Mouse (Mus musculus) kidney, embryonic 15.5 days (tissue): Measurements from ENCODE around the gene Trmt2a. TPM values are rescaled to one million over a fixed set of nuclear protein-coding genes. Genes with fewer than 3 reads are reported as not detected.
A peak's percentile ranks its signal among the peaks of the same experiment; 100 is the strongest.

Experiments used
- ATAC-seq: fragments of 200-750 bp; cut with Nextera tagmentation; replicated peaks from 2 replicates; pipeline ENCODE4 v1.8.0; 2017; ENCODE audit warnings: moderate TSS enrichment; ENCODE audit not compliant: low FRiP score
- H3K27ac ChIP-seq: fragments of 300-500 bp; sonication (generic); 2 replicates; pipeline ENCODE4 v1.5.1; 2015; ENCODE audit warnings: mild to moderate bottlenecking, inconsistent platforms
- H3K27me3 ChIP-seq: fragments of 300-500 bp; sonication (generic); 2 replicates; pipeline ENCODE4 v1.6.1; 2015; ENCODE audit warnings: inconsistent platforms
- H3K36me3 ChIP-seq: fragments of 300-500 bp; sonication (generic); 2 replicates; pipeline ENCODE4 v1.6.1; 2015; ENCODE audit warnings: inconsistent platforms
- H3K4me1 ChIP-seq: fragments of 300-500 bp; sonication (generic); 2 replicates; pipeline ENCODE4 v1.6.1; 2015; ENCODE audit warnings: inconsistent platforms
- H3K4me2 ChIP-seq: fragments of 300-500 bp; sonication (generic); 2 replicates; pipeline ENCODE4 v1.6.1; 2015; ENCODE audit warnings: moderate library complexity, mild to moderate bottlenecking, inconsistent platforms
- H3K4me3 ChIP-seq: fragments of 300-500 bp; sonication (generic); replicated peaks from 2 replicates; pipeline ENCODE4 v1.5.1; 2015; ENCODE audit warnings: mild to moderate bottlenecking, inconsistent platforms
- H3K9ac ChIP-seq: fragments of 300-500 bp; sonication (generic); 2 replicates; pipeline ENCODE4 v1.6.1; 2015; ENCODE audit warnings: mild to moderate bottlenecking, inconsistent platforms
- H3K9me3 ChIP-seq: fragments of 300-500 bp; sonication (generic); replicated peaks from 2 replicates; pipeline ENCODE4 v1.6.1; 2016; ENCODE audit warnings: inconsistent platforms
- WGBS: fragments of 180-500 bp; shearing (Covaris S2); methylation state at CpG from one replicate; pipeline ENCODE4 v1.1.7; 2015; ENCODE audit warnings: mixed read lengths; 5-methylcytosine and 5-hydroxymethylcytosine counted together
- polyA plus RNA-seq: library from polyadenylated mRNA; unstranded; fragments of >200 nt; fragmentation: Nextera tagmentation; extraction: Ambion mirVana; gene quantifications from 2 replicates; pipeline ENCODE4 v1.2.1, GENCODE M21; 2015

The Trmt2a gene
- polyA plus RNA-seq, 1 experiment from 2014 or later, result 99.2 TPM

GRCm38 (mm10) chr16:18220001-18220400, 28.5 kb upstream of the Trmt2a start:
- peaks cover 15% of the 10 kb centered on the region for H3K4me1 ChIP-seq
- no peaks in the 10 kb centered on the region for H3K9me3 ChIP-seq
- no peaks in the 10 kb centered on the region for H3K27me3 ChIP-seq
- no peak overlapping the region for H3K4me3 ChIP-seq
- H3K27ac ChIP-seq, result no peak overlapping the region
- ATAC-seq, result peak; percentile 76
- no peak overlapping the region for H3K4me2 ChIP-seq
- H3K9ac ChIP-seq, result no peak overlapping the region
- H3K36me3 ChIP-seq, result peaks cover 32% of the 10 kb centered on the region
- 53% methylated on average over 8 of the region's 8 CpGs for WGBS

DNA sequence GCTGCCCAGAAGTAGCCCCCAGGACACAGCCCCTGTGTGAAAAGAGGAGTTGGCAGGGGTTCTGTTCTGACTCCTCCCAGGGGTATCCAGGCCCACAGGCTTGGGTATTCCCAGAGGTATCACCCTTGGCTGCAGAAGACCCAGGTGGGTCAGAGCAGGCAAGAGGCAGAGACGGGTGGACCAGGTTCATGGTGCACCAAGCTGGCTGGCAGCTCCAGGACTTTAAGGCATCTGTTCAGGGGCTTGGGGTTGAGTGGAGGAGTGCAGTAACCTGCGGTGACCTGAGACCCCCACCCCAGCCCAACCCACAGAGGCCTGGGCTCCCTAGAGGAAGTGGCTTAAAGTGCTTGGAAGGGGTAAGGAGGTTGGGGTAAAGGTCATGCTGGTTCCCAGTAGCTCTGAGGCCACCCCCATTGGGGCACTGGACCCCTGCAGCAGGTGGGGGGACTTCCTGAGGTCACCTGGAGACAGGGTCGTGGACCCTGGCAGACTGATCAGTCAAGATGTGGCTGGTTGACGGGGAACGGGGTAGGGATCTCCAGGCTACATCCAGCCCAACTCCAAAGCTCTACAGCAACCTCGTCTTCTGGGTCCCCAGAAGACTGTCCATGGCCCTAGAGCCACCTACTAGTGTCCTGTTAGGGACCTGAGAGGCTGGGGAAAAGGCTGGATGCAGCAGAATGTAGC, 27.5 kb upstream of the Trmt2a start:
- H3K36me3 ChIP-seq, result peaks cover 42% of the 10 kb centered on the region
- 80% methylated on average over 6 of the region's 6 CpGs for WGBS
- H3K4me1 ChIP-seq, result peaks cover 15% of the 10 kb centered on the region
- no peaks in the 10 kb centered on the region for H3K27me3 ChIP-seq
- H3K4me2 ChIP-seq, result no peak overlapping the region
- H3K9ac ChIP-seq, result no peak overlapping the region
- H3K27ac ChIP-seq, result no peak overlapping the region
- ATAC-seq, result no peak
- no peak overlapping the region for H3K4me3 ChIP-seq
- no peaks in the 10 kb centered on the region for H3K9me3 ChIP-seq

DNA sequence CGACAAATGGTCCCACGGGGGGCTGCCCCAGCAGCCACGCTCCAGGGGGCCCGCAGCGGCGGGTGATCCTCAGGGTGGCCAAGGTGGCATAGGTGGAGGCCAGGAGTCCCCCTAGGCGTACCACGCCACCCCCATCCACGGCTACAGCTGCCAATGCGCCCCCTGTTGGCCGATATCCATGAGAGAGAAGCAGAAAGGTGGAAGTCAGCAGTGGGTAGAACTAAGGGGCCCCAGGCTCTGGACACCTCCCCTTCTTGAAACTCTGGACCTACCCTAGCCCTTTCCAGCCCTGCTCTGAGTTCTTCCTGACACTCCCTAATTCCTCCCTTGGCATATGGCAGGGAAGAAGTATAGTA, 27.0 kb upstream of the Trmt2a start:
- WGBS, result 75% methylated on average over 11 of the region's 11 CpGs
- Histone ChIP-seq H3K9ac (no peak overlapping the region), H3K4me1 (peaks cover 15% of the 10 kb centered on the region), H3K9me3 (no peaks in the 10 kb centered on the region), H3K4me2 (no peak overlapping the region), H3K36me3 (peaks cover 47% of the 10 kb centered on the region), H3K27ac (no peak overlapping the region), H3K4me3 (no peak overlapping the region), H3K27me3 (no peaks in the 10 kb centered on the region)
- ATAC-seq, result no peak

GRCm38 (mm10) chr16:18222188-18222587, 26.3 kb upstream of the Trmt2a start:
- Histone ChIP-seq H3K27me3 (no peaks in the 10 kb centered on the region), H3K27ac (no peak overlapping the region), H3K4me2 (no peak overlapping the region), H3K9ac (no peak overlapping the region), H3K36me3 (peaks cover 53% of the 10 kb centered on the region), H3K4me3 (no peak overlapping the region), H3K4me1 (peaks cover 15% of the 10 kb centered on the region), H3K9me3 (no peaks in the 10 kb centered on the region)
- no peak for ATAC-seq
- 83% methylated on average over 11 of the region's 11 CpGs for WGBS

DNA sequence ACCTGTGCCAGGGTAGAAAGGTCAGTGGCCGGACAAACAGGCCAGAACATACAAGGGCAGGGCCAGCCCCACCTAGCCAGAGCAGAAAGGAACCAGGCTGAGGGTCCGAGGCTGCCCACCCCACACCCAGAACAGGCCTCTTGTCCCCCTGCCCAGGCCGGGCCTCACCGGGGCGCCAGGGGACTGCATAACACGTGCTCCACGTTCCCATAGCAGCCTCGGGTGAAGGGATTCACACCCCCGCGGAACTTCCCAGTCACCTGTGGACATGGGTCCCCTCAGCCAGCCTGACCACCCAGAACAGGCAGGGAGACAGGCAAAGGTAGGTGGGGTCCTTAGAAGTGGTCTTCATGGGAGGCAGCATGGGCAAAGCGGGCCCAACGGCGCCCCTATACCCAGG, 21.3 kb upstream of the Trmt2a start:
- Histone ChIP-seq H3K27me3 (no peaks in the 10 kb centered on the region), H3K9ac (no peak overlapping the region), H3K4me3 (no peak overlapping the region), H3K4me2 (no peak overlapping the region), H3K27ac (no peak overlapping the region), H3K36me3 (peaks cover 60% of the 10 kb centered on the region), H3K4me1 (peaks cover 14% of the 10 kb centered on the region), H3K9me3 (no peaks in the 10 kb centered on the region)
- no peak for ATAC-seq
- 86% methylated on average over 13 of the region's 13 CpGs for WGBS

- Histone ChIP-seq H3K36me3 (peaks cover 53% of the 10 kb centered on the region), H3K4me3 (no peak overlapping the region), H3K27ac (no peak overlapping the region), H3K27me3 (no peaks in the 10 kb centered on the region), H3K9ac (no peak overlapping the region), H3K4me2 (no peak overlapping the region), H3K9me3 (no peaks in the 10 kb centered on the region), H3K4me1 (peaks cover 14% of the 10 kb centered on the region)
- 91% methylated on average over 20 of the region's 20 CpGs for whole genome bisulfite sequencing
- ATAC-seq, result no peak
These were observed 20.5 kb upstream of the Trmt2a start for GRCm38 (mm10) chr16:18227897-18228422.

DNA sequence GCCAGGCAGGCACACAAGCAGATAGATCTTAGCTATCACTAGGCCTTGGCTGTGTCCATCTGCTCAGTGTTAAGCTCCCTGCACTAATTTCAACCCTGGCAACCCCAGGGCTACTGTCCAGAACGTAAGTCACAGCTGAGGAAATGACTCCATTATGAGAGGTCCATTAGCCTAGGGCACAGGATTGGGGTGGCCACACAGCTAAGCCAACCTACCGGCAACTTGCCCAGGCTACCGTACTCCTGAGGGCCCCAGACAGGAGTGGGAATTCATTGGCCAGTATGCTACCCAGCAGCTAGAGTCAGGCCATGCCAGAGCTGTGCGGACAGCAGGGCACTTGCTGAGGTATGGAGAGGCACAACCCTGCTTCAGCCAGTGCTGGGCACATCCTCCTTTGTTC, 19.6 kb upstream of the Trmt2a start:
- no peak overlapping the region for H3K27ac ChIP-seq
- peaks cover 44% of the 10 kb centered on the region for H3K36me3 ChIP-seq
- no peak overlapping the region for H3K4me2 ChIP-seq
- no peak overlapping the region for H3K4me3 ChIP-seq
- no peaks in the 10 kb centered on the region for H3K27me3 ChIP-seq
- 87% methylated on average over 4 of the region's 4 CpGs for WGBS
- ATAC-seq, result no peak
- no peaks in the 10 kb centered on the region for H3K9me3 ChIP-seq
- H3K4me1 ChIP-seq, result peaks cover 21% of the 10 kb centered on the region
- no peak overlapping the region for H3K9ac ChIP-seq

- H3K9ac ChIP-seq, result no peak overlapping the region
- H3K27me3 ChIP-seq, result no peaks in the 10 kb centered on the region
- no peak overlapping the region for H3K4me3 ChIP-seq
- peaks cover 28% of the 10 kb centered on the region for H3K4me1 ChIP-seq
- H3K9me3 ChIP-seq, result no peaks in the 10 kb centered on the region
- ATAC-seq, result 0 out of 2 replicates have a peak, but pooled peaks have one; percentile 20
- H3K36me3 ChIP-seq, result peaks cover 37% of the 10 kb centered on the region
- H3K4me2 ChIP-seq, result no peak overlapping the region
- whole genome bisulfite sequencing, result 60% methylated on average over 11 of the region's 11 CpGs
- H3K27ac ChIP-seq, result no peak overlapping the region
These were observed 18.9 kb upstream of the Trmt2a start for GRCm38 (mm10) chr16:18229622-18230021.

DNA sequence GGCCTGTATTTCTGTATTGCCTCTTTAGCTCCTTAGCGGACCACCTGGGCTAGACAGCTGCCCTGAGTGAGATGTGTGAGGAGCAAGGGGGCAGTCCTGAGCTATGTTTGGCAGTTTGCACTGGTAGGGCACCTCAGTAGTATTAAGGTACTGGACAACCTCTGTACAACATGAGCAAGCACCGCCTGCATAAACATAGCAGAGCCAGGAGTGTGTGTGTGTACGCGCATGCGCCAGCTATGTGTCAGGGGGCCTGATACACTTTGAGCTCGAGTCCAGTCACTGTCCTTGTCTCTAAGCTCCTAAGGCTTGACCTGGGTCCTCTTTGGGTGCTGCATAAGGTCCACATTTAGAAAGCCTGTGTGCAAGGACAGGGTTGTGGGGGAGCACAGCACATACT, 17.9 kb upstream of the Trmt2a start:
- WGBS, result 90% methylated on average over 6 of the region's 6 CpGs
- Histone ChIP-seq H3K9ac (no peak overlapping the region), H3K27ac (no peak overlapping the region), H3K9me3 (no peaks in the 10 kb centered on the region), H3K4me1 (peaks cover 30% of the 10 kb centered on the region), H3K4me2 (no peak overlapping the region), H3K36me3 (peaks cover 27% of the 10 kb centered on the region), H3K4me3 (no peak overlapping the region), H3K27me3 (no peaks in the 10 kb centered on the region)
- ATAC-seq, result no peak

DNA sequence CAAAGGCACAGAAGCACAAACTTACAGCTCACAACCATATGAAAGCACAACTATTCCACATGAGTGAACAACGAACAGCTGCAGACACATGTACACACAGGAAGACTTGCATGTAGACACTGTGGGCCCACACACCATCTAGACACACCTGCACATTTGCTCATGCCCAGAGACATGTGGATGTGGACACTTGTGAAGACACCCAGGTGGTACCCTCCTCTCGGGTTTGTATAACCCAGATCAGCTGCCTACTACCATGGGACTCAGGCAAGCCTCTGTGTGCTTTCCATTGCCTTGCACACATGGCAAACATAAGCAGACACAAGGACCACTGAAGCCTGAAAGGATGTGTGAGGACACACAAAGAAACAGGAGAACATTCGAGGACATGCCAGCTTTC, 17.4 kb upstream of the Trmt2a start:
- no peak for ATAC-seq
- 83% methylated on average over 3 of the region's 3 CpGs for WGBS
- peaks cover 34% of the 10 kb centered on the region for H3K4me1 ChIP-seq
- no peaks in the 10 kb centered on the region for H3K9me3 ChIP-seq
- no peaks in the 10 kb centered on the region for H3K27me3 ChIP-seq
- no peak overlapping the region for H3K27ac ChIP-seq
- peaks cover 23% of the 10 kb centered on the region for H3K36me3 ChIP-seq
- H3K4me2 ChIP-seq, result no peak overlapping the region
- H3K9ac ChIP-seq, result no peak overlapping the region; the same call in 1 of the 2 replicates
- H3K4me3 ChIP-seq, result no peak overlapping the region

- no peak overlapping the region for H3K4me3 ChIP-seq
- H3K27ac ChIP-seq, result no peak overlapping the region
- no peak overlapping the region for H3K4me2 ChIP-seq
- H3K9ac ChIP-seq, result peak overlapping the region; percentile 4; the same call in 1 of the 2 replicates
- H3K4me1 ChIP-seq, result peaks cover 38% of the 10 kb centered on the region
- no peak for ATAC-seq
- no peaks in the 10 kb centered on the region for H3K27me3 ChIP-seq
- peaks cover 18% of the 10 kb centered on the region for H3K36me3 ChIP-seq
- no peaks in the 10 kb centered on the region for H3K9me3 ChIP-seq
- 88% methylated on average over 4 of the region's 4 CpGs for WGBS
These were observed 17.0 kb upstream of the Trmt2a start for GRCm38 (mm10) chr16:18231451-18231850.

- Histone ChIP-seq H3K4me3 (peak overlapping the region; percentile 79), H3K27ac (no peak overlapping the region), H3K9ac (peak overlapping the region; percentile 70; the same call in 1 of the 2 replicates), H3K4me2 (peak overlapping the region; percentile 81), H3K27me3 (no peaks in the 10 kb centered on the region), H3K9me3 (no peaks in the 10 kb centered on the region), H3K4me1 (peaks cover 40% of the 10 kb centered on the region), H3K36me3 (peaks cover 9% of the 10 kb centered on the region)
- 48% methylated on average over 1 of the region's 1 CpGs for WGBS
- ATAC-seq, result no peak
These were observed 15.0 kb upstream of the Trmt2a start for GRCm38 (mm10) chr16:18233451-18233850.
